Mouse (Mus musculus) forebrain, embryonic 16.5 days (tissue): ENCODE measurements around the gene Rfxank. TPM values are rescaled to one million over a fixed set of nuclear protein-coding genes. Genes with fewer than 3 reads are reported as not detected.

Experiments used
- ATAC-seq: fragments of 200-750 bp; cut with Nextera tagmentation; 2 replicates; pipeline ENCODE4 v1.8.0; 2017; ENCODE audit warnings: mild to moderate bottlenecking, moderate library complexity
- H3K27ac ChIP-seq: fragments of 300-500 bp; sonication (generic); 2 replicates; pipeline ENCODE4 v1.5.1; 2014; ENCODE audit warnings: low read length, control low read depth
- H3K27me3 ChIP-seq: fragments of 300-500 bp; sonication (generic); replicated peaks from 2 replicates; pipeline ENCODE4 v1.6.1; 2014; ENCODE audit warnings: low read length; ENCODE audit not compliant: control insufficient read depth, insufficient read depth
- H3K36me3 ChIP-seq: fragments of 300-500 bp; sonication (generic); 2 replicates; pipeline ENCODE4 v1.6.1; 2014; ENCODE audit not compliant: control insufficient read depth, insufficient read depth
- H3K4me1 ChIP-seq: fragments of 300-500 bp; sonication (generic); replicated peaks from 2 replicates; pipeline ENCODE4 v1.6.1; 2014; ENCODE audit warnings: low read length; ENCODE audit not compliant: control insufficient read depth, insufficient read depth
- H3K4me2 ChIP-seq: fragments of 300-500 bp; sonication (generic); 2 replicates; pipeline ENCODE4 v1.6.1; 2014; ENCODE audit warnings: mild to moderate bottlenecking, low read length, control low read depth
- H3K4me3 ChIP-seq: fragments of 300-500 bp; sonication (generic); replicated peaks from 2 replicates; pipeline ENCODE4 v1.5.1; 2014; ENCODE audit warnings: mild to moderate bottlenecking, low read length, control low read depth
- H3K9ac ChIP-seq: fragments of 300-500 bp; sonication (generic); replicated peaks from 2 replicates; pipeline ENCODE4 v1.6.1; 2014; ENCODE audit warnings: low read depth, low read length, control low read depth
- H3K9me3 ChIP-seq: fragments of 300-500 bp; sonication (generic); 2 replicates; pipeline ENCODE4 v1.6.1; 2016; ENCODE audit warnings: low read length; ENCODE audit not compliant: control insufficient read depth
- WGBS: fragments of 180-500 bp; shearing (Covaris S2); extraction: QIAGEN DNeasy Blood & Tissue Kit; methylation state at CpG from one replicate; pipeline ENCODE4 v1.1.7; 2014; 5-methylcytosine and 5-hydroxymethylcytosine counted together
- polyA plus RNA-seq: library from polyadenylated mRNA; unstranded; fragments of >200 nt; fragmentation: Nextera tagmentation; extraction: Ambion mirVana; gene quantifications from 2 replicates; pipeline ENCODE4 v1.2.1, GENCODE M21; 2015

Gene Rfxank
- polyA plus RNA-seq, result 10.5 and 14.4 TPM in 2 replicates

GRCm38 (mm10) chr8:70139026-70139857 is at the start of gene Rfxank, which contains the start of the genes Borcs8 and Mef2b:
Gene Rfxank, minus strand, starts transcription at chr8:70139154.
Gene Borcs8, plus strand, starts transcription at chr8:70139499.
Gene Mef2b, plus strand, starts transcription at chr8:70139711.
- H3K9me3 ChIP-seq, result no peaks in the 10 kb centered on the region
- H3K4me2 ChIP-seq, result peak within 1 kb of the TSS; percentile 95
- peak within 1 kb of the TSS; percentile 95 for H3K4me3 ChIP-seq
- peak within 1 kb of the TSS; percentile 93 for H3K9ac ChIP-seq
- H3K27ac ChIP-seq, result peak within 1 kb of the TSS; percentile 92
- peaks cover 21% of the 10 kb centered on the region for H3K4me1 ChIP-seq
- under 1% methylated on average over 46 of the region's 46 CpGs for WGBS
- peak; percentile 97 for ATAC-seq
- H3K27me3 ChIP-seq, result no peaks in the 10 kb centered on the region
- peaks cover 16% of the 10 kb centered on the region for H3K36me3 ChIP-seq

GRCm38 (mm10) chr8:70188707-70189106 is 49.8 kb upstream of the Rfxank start:
- 55% methylated on average over 7 of the region's 7 CpGs for WGBS

GRCm38 (mm10) chr8:70183194-70183593 is 44.2 kb upstream of the Rfxank start:
- ATAC-seq, result no peak
- Histone ChIP-seq H3K4me3 (no peak overlapping the region), H3K27me3 (no peaks in the 10 kb centered on the region), H3K9ac (no peak overlapping the region), H3K27ac (no peak overlapping the region), H3K4me1 (no peaks in the 10 kb centered on the region), H3K4me2 (no peak overlapping the region), H3K9me3 (no peaks in the 10 kb centered on the region), H3K36me3 (no peaks in the 10 kb centered on the region)
- 90% methylated on average over 4 of the region's 4 CpGs for WGBS

More at GRCm38 (mm10) chr8:70188707-70189106, 49.8 kb upstream of the Rfxank start:
- no peak overlapping the region for H3K4me3 ChIP-seq
- no peaks in the 10 kb centered on the region for H3K9me3 ChIP-seq
- H3K36me3 ChIP-seq, result no peaks in the 10 kb centered on the region
- H3K27ac ChIP-seq, result no peak overlapping the region
- no peak for ATAC-seq
- H3K27me3 ChIP-seq, result no peaks in the 10 kb centered on the region
- no peak overlapping the region for H3K4me2 ChIP-seq
- H3K4me1 ChIP-seq, result no peaks in the 10 kb centered on the region
- no peak overlapping the region for H3K9ac ChIP-seq

- Histone ChIP-seq H3K4me3 (no peak overlapping the region), H3K27ac (no peak overlapping the region), H3K27me3 (no peaks in the 10 kb centered on the region), H3K9ac (no peak overlapping the region), H3K36me3 (no peaks in the 10 kb centered on the region; the same call in 1 of the 2 replicates), H3K9me3 (no peaks in the 10 kb centered on the region), H3K4me1 (no peaks in the 10 kb centered on the region), H3K4me2 (no peak overlapping the region)
- 84% methylated on average over 2 of the region's 2 CpGs for WGBS
- ATAC-seq, result no peak
These were observed 42.9 kb upstream of the Rfxank start for GRCm38 (mm10) chr8:70181903-70182252.

- 92% methylated on average over 16 of the region's 16 CpGs for WGBS
These were observed 42.4 kb upstream of the Rfxank start for GRCm38 (mm10) chr8:70181212-70181902.

GRCm38 (mm10) chr8:70179082-70179481 is 40.1 kb upstream of the Rfxank start:
- no peaks in the 10 kb centered on the region for H3K9me3 ChIP-seq
- 98% methylated on average over 4 of the region's 4 CpGs for WGBS
- H3K36me3 ChIP-seq, result no peaks in the 10 kb centered on the region; the same call in 1 of the 2 replicates
- peaks cover 6% of the 10 kb centered on the region for H3K4me1 ChIP-seq
- no peak overlapping the region for H3K9ac ChIP-seq
- ATAC-seq, result no peak
- H3K4me2 ChIP-seq, result no peak overlapping the region
- H3K27me3 ChIP-seq, result no peaks in the 10 kb centered on the region
- H3K4me3 ChIP-seq, result no peak overlapping the region
- no peak overlapping the region for H3K27ac ChIP-seq

More at GRCm38 (mm10) chr8:70181212-70181902, 42.4 kb upstream of the Rfxank start:
- Histone ChIP-seq H3K4me1 (no peaks in the 10 kb centered on the region), H3K4me2 (no peak overlapping the region), H3K9ac (no peak overlapping the region), H3K36me3 (no peaks in the 10 kb centered on the region; the same call in 1 of the 2 replicates), H3K27me3 (no peaks in the 10 kb centered on the region), H3K27ac (no peak overlapping the region), H3K9me3 (no peaks in the 10 kb centered on the region), H3K4me3 (no peak overlapping the region)
- ATAC-seq, result peak; percentile 13; the same call in 1 of the 2 replicates

- 89% methylated on average over 2 of the region's 2 CpGs for WGBS
- no peaks in the 10 kb centered on the region for H3K27me3 ChIP-seq
- H3K4me2 ChIP-seq, result no peak overlapping the region
- no peaks in the 10 kb centered on the region; the same call in 1 of the 2 replicates for H3K36me3 ChIP-seq
- no peak overlapping the region for H3K27ac ChIP-seq
- H3K9me3 ChIP-seq, result no peaks in the 10 kb centered on the region
- H3K4me3 ChIP-seq, result no peak overlapping the region
- H3K9ac ChIP-seq, result no peak overlapping the region
- H3K4me1 ChIP-seq, result peaks cover 12% of the 10 kb centered on the region
- ATAC-seq, result no peak
These were observed 39.3 kb upstream of the Rfxank start for GRCm38 (mm10) chr8:70178231-70178630.

- no peak for ATAC-seq
- no peaks in the 10 kb centered on the region; the same call in 1 of the 2 replicates for H3K36me3 ChIP-seq
- no peak overlapping the region for H3K4me2 ChIP-seq
- H3K27me3 ChIP-seq, result no peaks in the 10 kb centered on the region
- no peaks in the 10 kb centered on the region for H3K9me3 ChIP-seq
- WGBS, result 89% methylated on average over 7 of the region's 7 CpGs
- H3K4me3 ChIP-seq, result no peak overlapping the region
- H3K4me1 ChIP-seq, result peaks cover 24% of the 10 kb centered on the region
- H3K27ac ChIP-seq, result no peak overlapping the region
- H3K9ac ChIP-seq, result no peak overlapping the region
These were observed 35.1 kb upstream of the Rfxank start for GRCm38 (mm10) chr8:70174079-70174478.

- H3K36me3 ChIP-seq, result no peaks in the 10 kb centered on the region; the same call in 1 of the 2 replicates
- no peak overlapping the region for H3K4me2 ChIP-seq
- no peaks in the 10 kb centered on the region for H3K9me3 ChIP-seq
- peaks cover 24% of the 10 kb centered on the region for H3K4me1 ChIP-seq
- no peak overlapping the region for H3K4me3 ChIP-seq
- H3K9ac ChIP-seq, result no peak overlapping the region
- no peak overlapping the region for H3K27ac ChIP-seq
- WGBS, result 75% methylated on average over 5 of the region's 5 CpGs
- H3K27me3 ChIP-seq, result no peaks in the 10 kb centered on the region
- ATAC-seq, result no peak
These were observed 34.4 kb upstream of the Rfxank start for GRCm38 (mm10) chr8:70173320-70173719.
